Mouse (Mus musculus): ENCODE measurements around the gene Ankrd13a. TPM values are rescaled to one million over a fixed set of nuclear protein-coding genes. Genes with fewer than 3 reads are reported as not detected.

Ankrd13a gene
- polyA plus RNA-seq, 1 experiment = 51.2 TPM

DNA sequence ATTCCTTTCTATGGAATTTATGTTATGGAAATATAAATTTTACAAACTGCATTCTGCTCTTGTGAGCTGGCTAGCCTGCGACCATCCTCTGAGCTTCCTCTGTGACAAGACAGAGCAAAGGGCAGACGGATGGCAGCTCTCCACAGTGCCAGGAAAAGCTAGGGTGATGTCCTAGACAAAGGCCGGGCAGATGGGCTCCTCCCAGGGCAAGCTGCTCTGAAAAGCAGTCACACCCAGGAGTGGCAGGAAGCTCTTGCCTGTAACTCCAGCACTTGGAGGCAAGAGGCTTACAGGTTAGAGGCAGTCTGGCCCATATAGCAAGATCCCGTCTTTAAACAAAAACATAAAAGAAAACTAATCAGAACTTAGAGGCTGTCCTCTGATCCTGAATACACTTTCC is 20.1 kb downstream of the Ankrd13a start:
- H3K79me2 ChIP-seq (ENCODE audit: control insufficient read depth, insufficient read depth) = no peaks in the 10 kb centered on the region
- H3K4me2 ChIP-seq (ENCODE audit: low read depth) = no peak overlapping the region
- H3ac ChIP-seq (ENCODE audit: control insufficient read depth, insufficient read length) = no peak overlapping the region
- no peaks in the 10 kb centered on the region for H3K27me3 ChIP-seq (ENCODE audit: control insufficient read depth, insufficient read depth, insufficient read length)
- no peak for TF ChIP-seq POLR2AphosphoS2 (IDR thresholded peaks at IDR 0.05; ENCODE audit: insufficient read length, low read depth)
- no peak for TF ChIP-seq MYOG (IDR thresholded peaks at IDR 0.05; ENCODE audit: control insufficient read depth in 1 of 3, insufficient read depth in 1 of 3, insufficient read length in 2 of 3, low read depth in 2 of 3)
- TF ChIP-seq E2F4 (IDR thresholded peaks at IDR 0.05; ENCODE audit: insufficient read depth) = no peak
- no peak for TF ChIP-seq MYOD1 (IDR thresholded peaks at IDR 0.05; ENCODE audit: control insufficient read depth in 1 of 3, insufficient read length in 2 of 3, low read depth in 2 of 3)
- no peak for TF ChIP-seq POLR2A (IDR thresholded peaks at IDR 0.05; ENCODE audit: insufficient read length, low read depth)
- TF ChIP-seq USF1 (IDR thresholded peaks at IDR 0.05; ENCODE audit: low read depth) = no peak
- TF ChIP-seq TCF3 (IDR thresholded peaks at IDR 0.05; ENCODE audit: insufficient read length, low read depth) = no peak
- TF ChIP-seq MAX (IDR thresholded peaks at IDR 0.05; ENCODE audit: low read depth) = no peak
- no peak for TF ChIP-seq TCF12 (IDR thresholded peaks at IDR 0.05; ENCODE audit: insufficient read depth, poor library complexity, severe bottlenecking)
- TF ChIP-seq CEBPB (IDR thresholded peaks at IDR 0.05; ENCODE audit: insufficient read depth, poor library complexity, severe bottlenecking) = no peak
- TF ChIP-seq REST (IDR thresholded peaks at IDR 0.05; ENCODE audit: insufficient read depth, insufficient read length) = no peak
- TF ChIP-seq SRF (IDR thresholded peaks at IDR 0.05; ENCODE audit: control insufficient read depth, insufficient read length, low read depth) = no peak
- no peak overlapping the region for H3K4me3 ChIP-seq
- peaks cover 16% of the 10 kb centered on the region for H3K36me3 ChIP-seq (ENCODE audit: control insufficient read depth, insufficient read depth)

- TF ChIP-seq USF1 (IDR thresholded peaks at IDR 0.05; ENCODE audit: low read depth) (no peak), MAX (IDR thresholded peaks at IDR 0.05; ENCODE audit: low read depth) (no peak), CEBPB (IDR thresholded peaks at IDR 0.05; ENCODE audit: insufficient read depth, poor library complexity, severe bottlenecking) (no peak), REST (IDR thresholded peaks at IDR 0.05; ENCODE audit: insufficient read depth, insufficient read length) (no peak), MYOG (IDR thresholded peaks at IDR 0.05; ENCODE audit: control insufficient read depth in 1 of 3, insufficient read depth in 1 of 3, insufficient read length in 2 of 3, low read depth in 2 of 3) (peak in 2 of 3 experiments; percentile 17 to 81), E2F4 (IDR thresholded peaks at IDR 0.05; ENCODE audit: insufficient read depth) (no peak), POLR2AphosphoS2 (IDR thresholded peaks at IDR 0.05; ENCODE audit: insufficient read length, low read depth) (no peak), MYOD1 (IDR thresholded peaks at IDR 0.05; ENCODE audit: control insufficient read depth in 1 of 3, insufficient read length in 2 of 3, low read depth in 2 of 3) (peak in 2 of 3 experiments; percentile 29 to 69), SRF (IDR thresholded peaks at IDR 0.05; ENCODE audit: control insufficient read depth, insufficient read length, low read depth) (no peak), TCF12 (IDR thresholded peaks at IDR 0.05; ENCODE audit: insufficient read depth, poor library complexity, severe bottlenecking) (peak; percentile 23), TCF3 (IDR thresholded peaks at IDR 0.05; ENCODE audit: insufficient read length, low read depth) (no peak), POLR2A (IDR thresholded peaks at IDR 0.05; ENCODE audit: insufficient read length, low read depth) (no peak)
- peak overlapping the region; percentile 55 for H3K4me2 ChIP-seq (ENCODE audit: low read depth)
- H3K79me2 ChIP-seq (ENCODE audit: control insufficient read depth, insufficient read depth) = no peaks in the 10 kb centered on the region
- no peak overlapping the region for H3ac ChIP-seq (ENCODE audit: control insufficient read depth, insufficient read length)
- H3K4me3 ChIP-seq = no peak overlapping the region
- H3K36me3 ChIP-seq (ENCODE audit: control insufficient read depth, insufficient read depth) = peaks cover 16% of the 10 kb centered on the region
- no peaks in the 10 kb centered on the region for H3K27me3 ChIP-seq (ENCODE audit: control insufficient read depth, insufficient read depth, insufficient read length)
These were observed 20.8 kb downstream of the Ankrd13a start for GRCm38 (mm10) chr5:114795231-114795630.

- Histone ChIP-seq H3K36me3 (ENCODE audit: control insufficient read depth, insufficient read depth) (peaks cover 16% of the 10 kb centered on the region), H3K4me3 (no peak overlapping the region), H3K4me2 (ENCODE audit: low read depth) (peak overlapping the region; percentile 55), H3K27me3 (ENCODE audit: control insufficient read depth, insufficient read depth, insufficient read length) (no peaks in the 10 kb centered on the region), H3K79me2 (ENCODE audit: control insufficient read depth, insufficient read depth) (no peaks in the 10 kb centered on the region), H3ac (ENCODE audit: control insufficient read depth, insufficient read length) (no peak overlapping the region)
- TF ChIP-seq E2F4 (IDR thresholded peaks at IDR 0.05; ENCODE audit: insufficient read depth) = no peak
- TF ChIP-seq TCF12 (IDR thresholded peaks at IDR 0.05; ENCODE audit: insufficient read depth, poor library complexity, severe bottlenecking) = no peak
- TF ChIP-seq MYOG (IDR thresholded peaks at IDR 0.05; ENCODE audit: control insufficient read depth in 1 of 3, insufficient read depth in 1 of 3, insufficient read length in 2 of 3, low read depth in 2 of 3) = no peak
- no peak for TF ChIP-seq REST (IDR thresholded peaks at IDR 0.05; ENCODE audit: insufficient read depth, insufficient read length)
- TF ChIP-seq MAX (IDR thresholded peaks at IDR 0.05; ENCODE audit: low read depth) = no peak
- no peak for TF ChIP-seq SRF (IDR thresholded peaks at IDR 0.05; ENCODE audit: control insufficient read depth, insufficient read length, low read depth)
- no peak for TF ChIP-seq CEBPB (IDR thresholded peaks at IDR 0.05; ENCODE audit: insufficient read depth, poor library complexity, severe bottlenecking)
- TF ChIP-seq TCF3 (IDR thresholded peaks at IDR 0.05; ENCODE audit: insufficient read length, low read depth) = no peak
- no peak for TF ChIP-seq POLR2A (IDR thresholded peaks at IDR 0.05; ENCODE audit: insufficient read length, low read depth)
- TF ChIP-seq MYOD1 (IDR thresholded peaks at IDR 0.05; ENCODE audit: control insufficient read depth in 1 of 3, insufficient read length in 2 of 3, low read depth in 2 of 3) = no peak
- TF ChIP-seq USF1 (IDR thresholded peaks at IDR 0.05; ENCODE audit: low read depth) = no peak
- TF ChIP-seq POLR2AphosphoS2 (IDR thresholded peaks at IDR 0.05; ENCODE audit: insufficient read length, low read depth) = no peak
These were observed 21.2 kb downstream of the Ankrd13a start for GRCm38 (mm10) chr5:114795653-114796052.

GRCm38 (mm10) chr5:114796299-114797012 is 22.0 kb downstream of the Ankrd13a start:
- H3K27me3 ChIP-seq (ENCODE audit: control insufficient read depth, insufficient read depth, insufficient read length) = no peaks in the 10 kb centered on the region
- H3ac ChIP-seq (ENCODE audit: control insufficient read depth, insufficient read length) = no peak overlapping the region
- H3K79me2 ChIP-seq (ENCODE audit: control insufficient read depth, insufficient read depth) = no peaks in the 10 kb centered on the region
- TF ChIP-seq TCF12 (IDR thresholded peaks at IDR 0.05; ENCODE audit: insufficient read depth, poor library complexity, severe bottlenecking) (peak; percentile 95), TCF3 (IDR thresholded peaks at IDR 0.05; ENCODE audit: insufficient read length, low read depth) (peak; percentile 96), POLR2A (IDR thresholded peaks at IDR 0.05; ENCODE audit: insufficient read length, low read depth) (no peak), POLR2AphosphoS2 (IDR thresholded peaks at IDR 0.05; ENCODE audit: insufficient read length, low read depth) (no peak), MYOG (IDR thresholded peaks at IDR 0.05; ENCODE audit: control insufficient read depth in 1 of 3, insufficient read depth in 1 of 3, insufficient read length in 2 of 3, low read depth in 2 of 3) (peak; percentile 96 to 99 (median 98)), MYOD1 (IDR thresholded peaks at IDR 0.05; ENCODE audit: control insufficient read depth in 1 of 3, insufficient read length in 2 of 3, low read depth in 2 of 3) (peak; percentile 67 to 99 (median 97))
- H3K4me3 ChIP-seq = no peak overlapping the region
- peaks cover 11% of the 10 kb centered on the region for H3K36me3 ChIP-seq (ENCODE audit: control insufficient read depth, insufficient read depth)
- H3K4me2 ChIP-seq (ENCODE audit: low read depth) = peak overlapping the region; percentile 60

All from myocyte (in vitro differentiated cells).